Mouse (Mus musculus) heart, adult 2 months (tissue): ENCODE results near the gene Agmat.

Experiments used
- CTCF ChIP-seq: fragments of 200-600 bp; IDR thresholded peaks from 2 replicates; pipeline ENCODE4 v1.8.1; 2022; ENCODE audit warnings: antibody characterized with exemption, mild to moderate bottlenecking, moderate library complexity
- EP300 ChIP-seq: fragments of 200-500 bp; IDR thresholded peaks from 2 replicates; pipeline ENCODE4 v1.6.1; 2011; ENCODE audit warnings: low read depth, low read length, control low read depth; ENCODE audit not compliant: insufficient read depth

DNA sequence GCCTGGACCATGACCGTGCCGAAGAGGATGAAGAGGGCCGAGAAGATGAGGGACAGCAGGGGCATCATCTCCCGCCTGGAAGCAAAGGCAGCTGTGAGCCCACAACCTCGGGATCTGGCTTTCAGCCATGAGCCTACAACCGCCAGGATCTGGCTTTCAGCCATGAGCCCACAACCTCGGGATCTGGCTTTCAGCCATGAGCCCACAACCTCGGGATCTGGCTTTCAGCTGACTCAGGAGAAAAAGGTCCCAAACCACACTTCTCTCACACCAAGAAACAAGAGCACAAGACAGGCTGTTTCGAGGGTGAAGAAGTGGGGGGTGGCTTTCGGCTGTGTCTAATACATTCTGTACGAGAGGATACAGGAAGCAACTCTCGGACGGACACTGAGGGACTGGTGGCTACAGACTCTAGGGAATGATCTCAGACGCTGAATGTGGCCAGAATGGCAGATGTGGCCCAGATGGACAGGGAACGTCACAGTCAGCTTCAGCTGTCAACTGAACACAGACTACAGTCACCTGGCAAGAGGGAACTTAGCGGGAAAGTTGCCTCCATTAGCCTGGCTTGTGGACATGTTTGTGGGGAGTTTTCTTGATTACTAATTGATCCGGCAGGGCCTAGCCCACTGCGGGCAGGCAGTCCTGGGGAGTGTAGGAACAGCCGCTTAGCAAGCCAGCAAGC is 20.3 kb downstream of the Agmat start:
- TF ChIP-seq CTCF (no peak), EP300 (0 out of 2 replicates have a peak, but pooled peaks have one; percentile 34)
